Mouse (Mus musculus) kidney, adult 2 months (tissue): Measurements from ENCODE around the gene Slc22a5.

Experiments used
- CTCF ChIP-seq: fragments of 200-500 bp; conservative IDR thresholded peaks from 2 replicates; pipeline ENCODE4 v1.5.1; 2011; ENCODE audit warnings: low read depth, mild to moderate bottlenecking, control low read depth, low read length, moderate library complexity, mixed read lengths; ENCODE audit not compliant: insufficient read depth, insufficient read length
- POLR2A ChIP-seq: fragments of 200-500 bp; IDR thresholded peaks from one replicate; pipeline ENCODE4 v1.6.1; 2011; ENCODE audit warnings: low read depth, low read length, control low read depth

DNA sequence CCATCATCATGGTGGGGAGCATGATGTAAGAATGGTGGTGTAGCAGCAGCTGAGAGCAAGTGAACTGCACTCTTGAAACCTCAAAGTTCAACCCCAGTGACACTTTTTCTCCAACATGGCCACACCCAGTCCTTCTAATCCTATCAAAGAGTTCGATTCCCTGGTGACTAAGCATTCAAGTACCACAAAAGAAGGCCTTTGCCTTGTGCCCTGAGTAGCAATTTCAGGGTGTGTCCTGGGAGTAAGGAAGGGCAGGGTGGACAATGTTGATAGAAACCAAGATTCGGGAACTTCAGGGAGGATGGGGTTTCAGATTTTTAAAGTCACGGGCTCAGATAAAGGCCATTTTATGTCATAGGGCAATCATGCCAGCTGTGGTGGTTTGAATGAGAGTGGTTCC lies 38.3 kb upstream of the Slc22a5 start:
- TF ChIP-seq POLR2A (no peak), CTCF (no peak)
